Mouse (Mus musculus) spleen, adult 18-20 months (tissue): ENCODE results near the gene AI837181.

Source experiments
- DNase-seq, 2 experiments: peaks; one replicate each; pipeline ENCODE4 v3.0.0; 2022; ENCODE audit warnings: mixed read lengths in 2 of 2

The AI837181 gene

GRCm38 (mm10) chr19:5473720-5474119 lies 48.8 kb downstream of the AI837181 start, which contains the start of gene Efemp2:
Gene Efemp2, plus strand, starts transcription at chr19:5473954.
- DNase-seq = peak; percentile 42 to 43

DNA sequence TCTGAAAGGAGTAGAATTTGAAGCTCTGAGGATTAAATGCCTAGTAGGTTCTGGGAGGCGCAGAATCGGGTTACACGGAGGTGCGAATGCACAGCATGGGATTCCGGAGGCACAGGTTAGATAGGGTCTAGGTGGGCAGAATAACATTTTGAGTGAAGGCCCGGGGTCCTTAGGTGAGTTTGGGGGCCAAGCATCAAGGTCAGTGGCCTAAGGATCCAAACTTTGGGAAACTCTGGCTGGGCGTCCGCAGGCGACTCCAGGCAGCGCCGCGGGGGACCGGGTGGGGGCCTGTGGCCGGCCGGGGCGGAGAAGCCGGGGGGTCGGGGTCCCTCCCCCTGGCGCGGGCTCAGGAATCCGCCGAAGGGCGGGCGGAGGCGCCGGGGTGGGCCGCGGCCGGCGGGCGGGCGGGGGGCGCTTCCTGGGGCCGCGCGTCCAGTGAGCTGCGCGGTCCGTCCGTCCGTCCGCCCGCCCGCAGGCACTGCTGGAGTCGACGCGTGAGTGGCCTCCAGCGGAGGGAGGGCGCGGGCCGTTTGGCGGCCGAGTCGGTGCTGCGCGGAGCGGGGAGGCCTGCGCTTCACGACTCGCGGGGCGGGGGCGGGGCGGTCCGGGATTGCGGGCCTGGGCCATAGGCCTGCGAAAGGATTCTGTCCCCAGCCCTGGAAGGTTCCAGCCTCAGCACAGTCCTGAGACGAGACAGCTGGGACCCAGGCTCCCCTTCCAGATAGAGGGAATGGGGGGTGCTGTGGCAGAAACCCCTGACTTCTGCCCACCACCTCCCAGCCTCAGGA lies 49.5 kb downstream of the AI837181 start:
- DNase-seq = no peak

DNA sequence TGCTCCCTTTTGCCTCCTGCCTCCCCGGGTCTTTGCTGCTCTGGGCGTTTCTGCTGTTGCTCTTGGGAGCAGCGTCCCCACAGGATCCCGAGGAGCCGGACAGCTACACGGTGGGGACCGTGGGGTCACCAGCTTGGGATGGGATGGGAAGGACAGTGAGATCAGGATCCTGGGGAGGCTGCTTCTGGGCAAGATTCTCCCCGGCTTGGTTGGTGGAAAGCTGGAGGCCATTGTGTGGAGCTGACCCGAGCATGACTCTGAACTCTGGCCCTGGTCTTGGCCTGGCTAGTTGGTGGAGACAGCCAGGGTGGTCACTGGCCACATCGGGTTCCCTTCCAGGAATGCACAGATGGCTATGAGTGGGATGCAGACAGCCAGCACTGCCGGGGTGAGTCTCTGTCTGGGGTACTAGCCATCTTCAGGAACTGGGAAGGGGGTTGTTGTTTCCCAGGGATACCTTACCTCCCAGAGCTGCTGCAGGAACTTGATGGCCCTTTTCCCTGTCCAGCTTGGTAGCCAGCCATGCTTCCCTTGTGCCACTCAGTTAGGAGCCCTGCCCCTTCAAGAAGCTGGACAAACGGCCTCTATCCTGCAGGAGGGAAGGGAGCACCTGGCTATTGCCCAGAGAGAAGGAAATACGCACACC lies 50.2 kb downstream of the AI837181 start:
- DNase-seq = no peak
